Mouse (Mus musculus) cerebellum, postnatal 25 days (tissue): ENCODE results near the gene Gnas.

Experiments
- DNase-seq, 2 experiments: peaks; one replicate each; pipeline ENCODE4 v3.0.0; 2021; ENCODE audit warnings: mixed read lengths in 2 of 2

The Gnas gene

DNA sequence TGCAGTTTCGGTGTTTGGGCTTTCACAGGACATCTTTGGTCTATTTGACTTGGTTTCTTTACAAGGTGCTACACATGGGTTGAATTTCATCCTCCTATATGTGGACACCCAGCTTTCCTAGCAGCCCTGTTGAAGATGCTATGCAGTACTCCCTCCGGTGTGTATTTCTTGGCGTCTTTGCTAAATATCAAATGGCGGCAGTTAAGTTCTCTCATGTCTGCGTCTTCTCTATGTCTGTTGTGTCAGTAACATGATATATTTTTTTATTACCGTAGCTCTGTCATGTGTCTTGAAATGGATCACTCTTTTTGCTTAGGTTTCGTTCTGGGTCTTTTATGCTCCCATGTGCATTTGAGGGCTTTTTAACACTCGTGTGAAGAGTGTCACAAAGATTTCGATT, 96.9 kb downstream of the Gnas start:
- DNase-seq: no peak

GRCm38 (mm10) chr2:174391936-174392335, 107.8 kb downstream of the Gnas start:
- no peak for DNase-seq

DNA sequence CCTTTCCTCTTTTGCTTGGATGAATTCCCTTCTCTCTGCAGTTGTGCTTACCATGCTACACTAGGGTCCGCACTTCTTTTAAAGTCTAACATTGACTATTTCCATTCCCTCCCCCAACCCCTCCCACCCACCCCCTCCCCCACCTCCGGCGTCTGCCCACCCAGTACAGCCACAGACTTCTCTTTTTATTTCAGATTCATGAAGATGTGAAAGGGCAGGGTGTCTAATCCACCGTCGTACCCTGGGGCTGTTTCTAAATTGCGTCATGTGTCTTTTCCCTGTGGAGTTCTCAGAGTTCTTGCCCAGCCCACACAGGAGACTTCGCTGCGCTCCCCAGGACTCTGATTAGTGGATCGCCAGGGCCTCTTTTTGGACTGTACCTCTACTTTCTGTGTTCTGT, 108.4 kb downstream of the Gnas start:
- DNase-seq: no peak

DNA sequence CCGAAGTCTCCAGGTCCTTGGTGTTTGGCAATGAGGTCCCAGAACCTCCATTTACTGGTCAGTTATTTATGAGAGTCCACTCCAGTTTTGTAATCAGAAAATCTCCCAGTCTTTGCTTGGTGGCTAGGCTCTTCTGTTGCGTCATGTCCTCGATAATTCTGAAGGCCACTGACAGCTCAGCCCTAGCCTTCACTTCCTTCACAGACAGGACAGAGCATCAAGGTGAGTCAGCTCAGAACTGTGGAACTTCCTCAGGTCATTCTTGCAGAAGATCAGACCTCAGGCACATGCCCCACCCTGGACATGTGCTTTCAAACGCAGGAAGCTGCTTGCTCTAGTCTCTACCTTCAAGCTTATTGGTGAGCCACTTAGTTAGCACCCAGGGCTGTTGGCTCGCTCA, 109.3 kb downstream of the Gnas start:
- DNase-seq: no peak
